Mouse (Mus musculus): ENCODE measurements around the gene Sccpdh. TPM values are rescaled to one million over a fixed set of nuclear protein-coding genes. Genes with fewer than 3 reads are reported as not detected.

The Sccpdh gene
- polyA plus RNA-seq (2015; fragmentation: Nextera tagmentation; extraction: Ambion mirVana), result 74.5 and 76.7 TPM in 2 replicates

DNA sequence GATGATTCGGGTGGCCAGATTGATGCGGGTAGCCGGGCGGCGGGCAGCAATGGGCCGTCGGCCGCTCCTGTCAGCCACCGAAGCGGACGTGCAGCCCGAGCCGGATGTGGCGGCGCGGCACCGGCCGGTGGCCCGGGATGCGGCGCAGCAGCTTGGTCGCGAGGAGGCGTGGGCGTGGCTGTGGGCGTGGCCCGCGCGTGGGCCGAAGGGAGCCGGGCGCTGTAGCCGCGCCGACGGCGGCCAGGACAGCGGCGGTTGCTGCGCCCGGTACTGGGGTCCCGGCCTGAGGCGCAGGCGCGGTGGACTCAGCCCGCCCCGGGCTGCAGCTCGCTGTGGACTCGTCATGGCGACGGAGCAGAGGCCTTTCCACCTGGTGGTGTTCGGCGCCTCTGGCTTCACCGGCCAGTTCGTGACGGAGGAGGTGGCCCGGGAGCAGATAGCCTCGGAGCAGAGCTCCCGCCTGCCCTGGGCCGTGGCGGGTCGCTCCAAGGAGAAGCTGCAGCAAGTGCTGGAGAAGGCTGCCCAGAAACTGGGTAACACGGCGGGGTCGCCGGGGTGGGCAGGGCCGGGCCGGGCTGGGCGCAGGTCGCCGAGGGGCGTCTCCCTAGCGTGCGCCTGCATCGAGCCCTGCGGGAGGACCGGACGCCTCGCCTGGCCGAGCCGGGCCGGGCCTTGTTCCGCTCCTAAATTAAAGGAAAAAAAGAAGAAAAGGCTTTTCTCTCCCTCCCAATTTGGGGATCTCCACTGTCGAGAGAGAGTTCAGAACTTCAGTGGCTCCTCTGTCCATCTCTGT, at the start of gene Sccpdh:
Sccpdh (plus strand) TSS at position 198 of the 793 bp plus-strand sequence.
- peak within 1 kb of the TSS; percentile 86 for H3K27ac ChIP-seq (ENCODE audit: low read length)
- H3K4me1 ChIP-seq (replicated peaks; ENCODE audit: control insufficient read depth, insufficient read depth, low read length), result peaks cover 4% of the 10 kb centered on the region
- no peaks in the 10 kb centered on the region for H3K27me3 ChIP-seq (ENCODE audit: control insufficient read depth, insufficient read depth, low read depth, low read length)
- peak within 1 kb of the TSS; percentile 92 for H3K4me2 ChIP-seq (ENCODE audit: low read depth, low read length)
- peak within 1 kb of the TSS; percentile 80 for H3K9ac ChIP-seq (ENCODE audit: low read length)
- WGBS, result under 1% methylated on average over 80 of the region's 84 CpGs
- H3K9me3 ChIP-seq (ENCODE audit: control insufficient read depth, low read length), result no peaks in the 10 kb centered on the region
- H3K4me3 ChIP-seq (ENCODE audit: low read length), result peak within 1 kb of the TSS; percentile 90
- 0 out of 2 replicates have a peak, but pooled peaks cover 2% of the 10 kb centered on the region for H3K36me3 ChIP-seq (ENCODE audit: control insufficient read depth, insufficient read depth, low read length)
- peak; percentile 97 for ATAC-seq (ENCODE audit: low read depth)

DNA sequence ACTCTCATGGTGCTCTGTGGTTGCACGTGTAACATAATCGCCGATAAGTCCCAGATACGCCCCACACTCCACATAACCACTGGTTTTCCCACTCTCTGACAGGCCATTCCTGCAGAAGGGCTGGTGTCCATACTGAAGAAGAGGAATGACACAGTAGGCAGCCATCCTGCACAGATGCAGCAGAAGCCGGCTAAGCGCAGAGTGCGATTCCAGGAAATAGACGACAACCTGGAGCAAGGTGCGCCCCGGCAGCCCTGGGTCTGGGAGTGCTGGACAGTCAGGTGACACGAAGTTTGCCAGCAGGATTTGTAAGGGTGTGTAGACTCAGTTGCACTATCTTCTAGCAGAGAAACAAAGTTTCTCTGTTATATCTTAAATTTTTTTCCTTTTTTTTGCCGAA, 45.3 kb upstream of the Sccpdh start:
- Histone ChIP-seq H3K27ac (ENCODE audit: low read length) (no peak overlapping the region), H3K4me1 (replicated peaks; ENCODE audit: control insufficient read depth, insufficient read depth, low read length) (no peaks in the 10 kb centered on the region), H3K9ac (ENCODE audit: low read length) (no peak overlapping the region), H3K4me3 (ENCODE audit: low read length) (no peak overlapping the region), H3K4me2 (ENCODE audit: low read depth, low read length) (no peak overlapping the region), H3K27me3 (ENCODE audit: control insufficient read depth, insufficient read depth, low read depth, low read length) (no peaks in the 10 kb centered on the region), H3K9me3 (ENCODE audit: control insufficient read depth, low read length) (no peaks in the 10 kb centered on the region), H3K36me3 (ENCODE audit: control insufficient read depth, insufficient read depth, low read length) (no peaks in the 10 kb centered on the region)
- 89% methylated on average over 12 of the region's 12 CpGs for WGBS
- ATAC-seq (ENCODE audit: low read depth), result no peak

- no peak overlapping the region for H3K9ac ChIP-seq (ENCODE audit: low read length)
- no peaks in the 10 kb centered on the region for H3K36me3 ChIP-seq (ENCODE audit: control insufficient read depth, insufficient read depth, low read length)
- H3K4me1 ChIP-seq (replicated peaks; ENCODE audit: control insufficient read depth, insufficient read depth, low read length), result no peaks in the 10 kb centered on the region
- no peaks in the 10 kb centered on the region for H3K27me3 ChIP-seq (ENCODE audit: control insufficient read depth, insufficient read depth, low read depth, low read length)
- no peak overlapping the region for H3K4me3 ChIP-seq (ENCODE audit: low read length)
- no peaks in the 10 kb centered on the region for H3K9me3 ChIP-seq (ENCODE audit: control insufficient read depth, low read length)
- H3K27ac ChIP-seq (ENCODE audit: low read length), result no peak overlapping the region
- ATAC-seq (ENCODE audit: low read depth), result no peak
- 51% methylated on average over 4 of the region's 4 CpGs for WGBS
- H3K4me2 ChIP-seq (ENCODE audit: low read depth, low read length), result no peak overlapping the region
Measured at GRCm38 (mm10) chr1:179623657-179624056, 44.4 kb upstream of the Sccpdh start.

DNA sequence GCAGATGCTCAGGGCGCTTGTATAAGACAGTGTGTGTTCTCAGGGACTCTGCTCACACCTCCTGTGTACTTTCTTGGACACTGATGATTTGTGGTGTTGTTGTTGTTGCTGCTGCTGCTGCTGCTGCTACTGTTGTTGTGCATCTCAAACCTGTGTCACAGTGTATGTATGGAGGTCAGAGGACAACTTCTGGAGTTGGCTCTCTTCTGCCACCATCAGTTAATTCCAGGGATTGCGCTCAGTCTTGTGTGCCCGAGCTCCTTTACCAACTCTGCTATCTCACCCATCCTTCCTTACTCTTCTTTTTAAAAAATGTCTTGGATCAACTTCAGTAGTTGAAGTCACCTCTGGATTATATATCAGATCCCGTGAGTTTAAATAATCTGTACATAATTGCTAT, 43.7 kb upstream of the Sccpdh start:
- Histone ChIP-seq H3K4me2 (ENCODE audit: low read depth, low read length) (no peak overlapping the region), H3K9me3 (ENCODE audit: control insufficient read depth, low read length) (no peaks in the 10 kb centered on the region)
- WGBS, result 66% methylated on average over 4 of the region's 4 CpGs

GRCm38 (mm10) chr1:179627855-179628254, 40.2 kb upstream of the Sccpdh start:
- Histone ChIP-seq H3K9me3 (ENCODE audit: control insufficient read depth, low read length) (no peaks in the 10 kb centered on the region), H3K4me2 (ENCODE audit: low read depth, low read length) (no peak overlapping the region), H3K9ac (ENCODE audit: low read length) (no peak overlapping the region), H3K4me1 (replicated peaks; ENCODE audit: control insufficient read depth, insufficient read depth, low read length) (no peaks in the 10 kb centered on the region), H3K27ac (ENCODE audit: low read length) (no peak overlapping the region), H3K4me3 (ENCODE audit: low read length) (no peak overlapping the region), H3K27me3 (ENCODE audit: control insufficient read depth, insufficient read depth, low read depth, low read length) (no peaks in the 10 kb centered on the region), H3K36me3 (ENCODE audit: control insufficient read depth, insufficient read depth, low read length) (no peaks in the 10 kb centered on the region)
- ATAC-seq (ENCODE audit: low read depth), result no peak
- 85% methylated on average over 4 of the region's 4 CpGs for WGBS

More for the DNA sequence above, 43.7 kb upstream of the Sccpdh start:
- ATAC-seq (ENCODE audit: low read depth), result 0 out of 2 replicates have a peak, but pooled peaks have one; percentile 12
- H3K4me1 ChIP-seq (replicated peaks; ENCODE audit: control insufficient read depth, insufficient read depth, low read length), result no peaks in the 10 kb centered on the region
- no peak overlapping the region for H3K27ac ChIP-seq (ENCODE audit: low read length)
- H3K36me3 ChIP-seq (ENCODE audit: control insufficient read depth, insufficient read depth, low read length), result no peaks in the 10 kb centered on the region
- no peaks in the 10 kb centered on the region for H3K27me3 ChIP-seq (ENCODE audit: control insufficient read depth, insufficient read depth, low read depth, low read length)
- no peak overlapping the region for H3K9ac ChIP-seq (ENCODE audit: low read length)
- no peak overlapping the region for H3K4me3 ChIP-seq (ENCODE audit: low read length)

- WGBS, result 49% methylated on average over 8 of the region's 8 CpGs
- no peak overlapping the region for H3K27ac ChIP-seq (ENCODE audit: low read length)
Measured at GRCm38 (mm10) chr1:179628438-179629106, 39.4 kb upstream of the Sccpdh start.

DNA sequence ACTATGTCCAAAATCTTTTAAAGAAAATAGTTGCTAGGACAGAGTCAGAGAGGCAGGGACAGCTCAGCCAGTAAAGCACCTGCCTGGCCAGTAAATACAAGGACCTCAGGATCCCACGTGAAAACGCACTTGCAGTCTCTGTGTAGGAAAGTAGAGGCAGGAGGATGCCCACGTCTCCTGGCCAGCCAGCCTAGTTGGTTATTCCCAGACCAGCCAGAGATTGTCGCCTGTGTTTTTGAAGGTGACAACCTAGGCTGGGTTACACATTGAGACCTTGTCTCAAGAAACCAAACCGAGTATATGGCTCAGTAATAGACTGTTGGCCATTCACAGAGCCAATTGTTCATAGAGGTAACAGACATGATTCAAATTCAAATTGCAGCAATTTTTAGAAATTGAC, 38.7 kb upstream of the Sccpdh start:
- Histone ChIP-seq H3K27me3 (ENCODE audit: control insufficient read depth, insufficient read depth, low read depth, low read length) (no peaks in the 10 kb centered on the region), H3K9me3 (ENCODE audit: control insufficient read depth, low read length) (no peaks in the 10 kb centered on the region), H3K4me3 (ENCODE audit: low read length) (no peak overlapping the region), H3K4me2 (ENCODE audit: low read depth, low read length) (no peak overlapping the region), H3K36me3 (ENCODE audit: control insufficient read depth, insufficient read depth, low read length) (no peaks in the 10 kb centered on the region), H3K9ac (ENCODE audit: low read length) (no peak overlapping the region), H3K4me1 (replicated peaks; ENCODE audit: control insufficient read depth, insufficient read depth, low read length) (no peaks in the 10 kb centered on the region), H3K27ac (ENCODE audit: low read length) (no peak overlapping the region)
- WGBS, result 80% methylated on average over 5 of the region's 5 CpGs
- ATAC-seq (ENCODE audit: low read depth), result no peak

More at GRCm38 (mm10) chr1:179628438-179629106, 39.4 kb upstream of the Sccpdh start:
- Histone ChIP-seq H3K4me3 (ENCODE audit: low read length) (no peak overlapping the region), H3K4me2 (ENCODE audit: low read depth, low read length) (no peak overlapping the region), H3K9ac (ENCODE audit: low read length) (no peak overlapping the region), H3K4me1 (replicated peaks; ENCODE audit: control insufficient read depth, insufficient read depth, low read length) (no peaks in the 10 kb centered on the region), H3K36me3 (ENCODE audit: control insufficient read depth, insufficient read depth, low read length) (no peaks in the 10 kb centered on the region), H3K27me3 (ENCODE audit: control insufficient read depth, insufficient read depth, low read depth, low read length) (no peaks in the 10 kb centered on the region), H3K9me3 (ENCODE audit: control insufficient read depth, low read length) (no peaks in the 10 kb centered on the region)
- no peak for ATAC-seq (ENCODE audit: low read depth)

DNA sequence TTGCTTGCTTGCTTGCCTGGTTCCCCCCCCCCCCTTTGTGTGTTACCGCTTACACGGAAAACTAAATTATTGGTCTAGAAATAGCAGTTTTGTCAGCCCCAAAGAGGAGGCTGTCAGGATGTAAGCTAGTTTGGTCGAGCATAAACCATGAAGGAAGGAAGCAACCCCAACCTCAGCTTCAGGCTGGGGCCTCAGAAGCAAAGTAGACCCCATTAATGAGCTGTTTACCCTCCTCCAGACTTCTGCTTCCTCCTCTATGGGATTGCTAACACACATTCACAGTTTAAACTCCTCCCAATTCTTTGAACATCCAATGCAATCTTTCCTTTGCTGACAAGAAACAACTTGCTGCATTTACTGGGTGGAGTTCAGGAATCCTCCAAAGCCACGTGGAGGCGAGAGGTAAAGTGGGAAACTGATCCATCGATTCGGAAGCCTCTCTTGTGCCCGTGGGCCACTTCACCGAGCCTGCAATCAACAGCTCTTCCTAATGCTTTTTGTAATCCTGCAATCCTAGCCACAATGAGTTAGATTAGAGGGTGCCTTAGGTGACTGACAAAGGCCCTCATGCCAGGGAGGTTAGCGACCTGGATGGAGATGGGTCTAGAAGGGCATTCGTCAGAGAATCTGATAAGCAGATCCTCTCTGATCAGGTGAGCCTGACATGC, 35.1 kb upstream of the Sccpdh start:
- WGBS, result 76% methylated on average over 11 of the region's 11 CpGs
- no peaks in the 10 kb centered on the region for H3K36me3 ChIP-seq (ENCODE audit: control insufficient read depth, insufficient read depth, low read length)
- H3K4me1 ChIP-seq (replicated peaks; ENCODE audit: control insufficient read depth, insufficient read depth, low read length), result no peaks in the 10 kb centered on the region
- no peak overlapping the region for H3K4me3 ChIP-seq (ENCODE audit: low read length)
- no peaks in the 10 kb centered on the region for H3K27me3 ChIP-seq (ENCODE audit: control insufficient read depth, insufficient read depth, low read depth, low read length)
- no peak for ATAC-seq (ENCODE audit: low read depth)
- no peak overlapping the region for H3K9ac ChIP-seq (ENCODE audit: low read length)
- no peak overlapping the region for H3K4me2 ChIP-seq (ENCODE audit: low read depth, low read length)
- no peaks in the 10 kb centered on the region for H3K9me3 ChIP-seq (ENCODE audit: control insufficient read depth, low read length)
- H3K27ac ChIP-seq (ENCODE audit: low read length), result no peak overlapping the region

GRCm38 (mm10) chr1:179633414-179633752, 34.6 kb upstream of the Sccpdh start:
- Histone ChIP-seq H3K4me3 (ENCODE audit: low read length) (no peak overlapping the region), H3K4me2 (ENCODE audit: low read depth, low read length) (no peak overlapping the region), H3K27ac (ENCODE audit: low read length) (no peak overlapping the region), H3K4me1 (replicated peaks; ENCODE audit: control insufficient read depth, insufficient read depth, low read length) (no peaks in the 10 kb centered on the region), H3K27me3 (ENCODE audit: control insufficient read depth, insufficient read depth, low read depth, low read length) (no peaks in the 10 kb centered on the region), H3K9ac (ENCODE audit: low read length) (no peak overlapping the region), H3K36me3 (ENCODE audit: control insufficient read depth, insufficient read depth, low read length) (no peaks in the 10 kb centered on the region), H3K9me3 (ENCODE audit: control insufficient read depth, low read length) (no peaks in the 10 kb centered on the region)
- ATAC-seq (ENCODE audit: low read depth), result no peak
- WGBS, result 12% methylated on average over 1 of the region's 1 CpGs

Data from lung, embryonic 16.5 days (tissue).